Mouse (Mus musculus): Measurements from ENCODE around the gene Slc25a53. TPM values are rescaled to one million over a fixed set of nuclear protein-coding genes. Genes with fewer than 3 reads are reported as not detected.

Slc25a53 gene
- 3.2 and 8.4 TPM in 2 replicates for total RNA-seq (2023)

GRCm38 (mm10) chrX:137038000-137038483 lies at the start of gene Slc25a53:
Gene Slc25a53, minus strand, starts transcription at chrX:137038302.

GRCm38 (mm10) chrX:137049425-137050225 lies 11.5 kb upstream of the Slc25a53 start, which contains the start of gene Fam199x:
Gene Fam199x, plus strand, starts transcription at chrX:137049594.

GRCm38 (mm10) chrX:136992978-136993547 lies 45.0 kb downstream of the Slc25a53 start, which contains the start of gene Zcchc18:
Gene Zcchc18, plus strand, starts transcription at chrX:136993155.

GRCm38 (mm10) chrX:136976424-136977084 lies 61.5 kb downstream of the Slc25a53 start, which contains the start of the genes Tmsb15l and Tmsb15b1:
Gene Tmsb15l, minus strand, starts transcription at chrX:136976869.
Gene Tmsb15b1, minus strand, starts transcription at chrX:136976874.

GRCm38 (mm10) chrX:136975397-136975796 lies 62.7 kb downstream of the Slc25a53 start, which contains the start of gene Tmsb15b2:
Gene Tmsb15b2, minus strand, starts transcription at chrX:136975497.

Other genes with a start within 250 kb of the Slc25a53 start
- gene Plp1, start 215.6 kb downstream of the Slc25a53 start, total RNA-seq (2023): 0.43 and 0.47 TPM in 2 replicates
- gene Rab9b, start 169.5 kb downstream of the Slc25a53 start, total RNA-seq (2023): not detected in 2 replicates
- gene H2bfm, start 111.0 kb downstream of the Slc25a53 start, total RNA-seq (2023): not detected in 2 replicates
- 5.3 and 6.7 TPM in 2 replicates for gene Tmsb15b2, start 62.8 kb downstream of the Slc25a53 start, total RNA-seq (2023)
- gene Tmsb15l, start 61.4 kb downstream of the Slc25a53 start, total RNA-seq (2023): not detected in 2 replicates
- gene Tmsb15b1, start 61.4 kb downstream of the Slc25a53 start, total RNA-seq (2023): 4.9 TPM in 1 of 2 replicates, not detected in the other
- not detected in 2 replicates for gene Zcchc18, start 45.1 kb downstream of the Slc25a53 start, total RNA-seq (2023)
- gene Fam199x, start 11.3 kb upstream of the Slc25a53 start, total RNA-seq (2023): 2.9 and 3.6 TPM in 2 replicates
- gene Esx1, start 83.8 kb upstream of the Slc25a53 start, total RNA-seq (2023): not detected in 2 replicates

All from neutrophil, adult 65 days (primary cell).